Mouse (Mus musculus) C2C12 (cell line): Measurements from ENCODE around the gene Gxylt1.

Source experiments
- CEBPB ChIP-seq: IDR thresholded peaks from one replicate; pipeline ENCODE4 v1.6.1; 2011; ENCODE audit warnings: low read depth, mild to moderate bottlenecking, control low read depth, moderate library complexity
- CTCF ChIP-seq: IDR thresholded peaks from one replicate; pipeline ENCODE4 v1.5.1; 2011; ENCODE audit not compliant: control insufficient read depth, insufficient read depth, insufficient read length
- FOSL1 ChIP-seq: IDR thresholded peaks from one replicate; pipeline ENCODE4 v1.8.0; 2011; ENCODE audit warnings: mild to moderate bottlenecking, low read length; ENCODE audit not compliant: poor library complexity, insufficient read depth, severe bottlenecking
- MAX ChIP-seq: IDR thresholded peaks from one replicate; pipeline ENCODE4 v1.6.1; 2011; ENCODE audit warnings: mild to moderate bottlenecking, control low read depth
- MYOD1 ChIP-seq: IDR thresholded peaks from one replicate; pipeline ENCODE4 v1.6.1; 2011; ENCODE audit warnings: low read depth; ENCODE audit not compliant: control insufficient read depth, insufficient read length
- USF1 ChIP-seq: IDR thresholded peaks from one replicate; pipeline ENCODE4 v1.6.1; 2011; ENCODE audit warnings: low read depth, mild to moderate bottlenecking, control low read depth, moderate library complexity

DNA sequence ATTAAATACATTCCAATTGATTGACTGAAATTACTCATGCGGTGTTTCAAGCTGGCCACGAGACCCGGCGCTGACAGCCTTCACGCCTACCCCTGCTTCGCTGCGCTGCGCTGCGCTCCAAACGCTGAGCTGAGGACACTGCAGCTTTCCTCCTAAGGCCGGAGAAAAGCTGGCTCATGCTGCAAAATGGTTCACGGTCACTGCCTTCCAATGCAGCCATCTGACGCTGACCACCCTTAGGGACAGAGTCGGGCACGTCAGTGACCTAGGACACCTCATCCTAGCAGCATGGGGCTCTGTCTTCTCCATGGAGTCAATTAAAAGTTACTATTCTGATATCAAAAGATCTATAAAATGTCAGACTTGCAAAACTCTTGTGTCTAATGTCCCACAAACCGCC is 8.6 kb downstream of the Gxylt1 start:
- TF ChIP-seq MAX (no peak), CTCF (no peak), USF1 (no peak), CEBPB (no peak), MYOD1 (no peak), FOSL1 (no peak)
